In the genomic region with DNA sequence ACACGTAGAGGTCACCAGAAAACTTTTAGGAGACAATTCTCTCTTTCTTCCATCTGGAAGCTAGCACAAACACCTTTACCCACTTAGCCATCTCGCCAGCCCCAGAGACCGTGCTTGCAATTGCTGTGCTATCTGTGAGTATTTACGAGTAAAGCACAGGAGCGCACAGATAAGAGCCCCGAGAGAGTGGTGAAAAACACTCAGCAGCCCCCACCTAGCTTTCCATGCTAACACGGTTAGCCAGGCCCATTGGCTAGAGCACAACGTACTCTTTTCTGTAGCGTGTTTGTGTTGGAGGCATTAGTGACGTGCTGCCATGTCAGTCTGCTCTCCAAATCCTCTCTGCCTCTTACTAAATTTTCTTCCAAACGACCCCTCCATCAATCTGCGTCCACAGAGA, we compare ENCODE assay signal across 19 mouse cellular contexts.
A peak's percentile ranks its signal among the peaks of the same experiment; 100 is the strongest.
DNase-seq lines count a peak whose midpoint lies in the region; ATAC-seq and TF ChIP-seq lines count a peak whose summit lies in the region.
"Had no signal": no experiment of that assay in that cellular context is flagged by ENCODE, and none has a peak within 500 bp of the region (broad histone marks: within the 10 kb centered on the region; RNA-seq: fewer than 3 reads in every experiment).

No protein-coding gene starts in this region.

- H3K27ac ChIP-seq in heart, embryonic 15.5 days = peak overlapping the region; percentile 41
- H3K27ac ChIP-seq in lung, embryonic 14.5 days (ENCODE audit: low read depth) = peak overlapping the region; percentile 30; the same call in 1 of the 2 replicates
- H3K27ac ChIP-seq in intestine, embryonic 16.5 days (ENCODE audit: low read length) = no peak overlapping the region
- H3K27ac ChIP-seq in limb, embryonic 11.5 days (replicated peaks; ENCODE audit: low read depth, low read length) = no peak overlapping the region
- H3K27ac ChIP-seq: embryonic facial prominence, embryonic 10.5 days; gastrocnemius, adult 2 months; hindbrain, embryonic 14.5 days; layer of hippocampus, adult 2 months; liver, embryonic 12.5 days; midbrain, embryonic 15.5 days had no signal

- no peak for TF ChIP-seq CTCF in lung, embryonic 14.5 days (IDR thresholded peaks at IDR 0.05; ENCODE audit: low read depth)

- DNase-seq in heart, adult 8-10 months (ENCODE audit: low spot score) = no peak
- DNase-seq in lung, embryonic 14.5 days = no peak
- DNase-seq in lung, postnatal 14 days = no peak
- no peak for DNase-seq in limb, embryonic 11.5 days (ENCODE audit: low spot score)
- no peak for DNase-seq in testis, postnatal 14 days (ENCODE audit: low spot score)
- no peak for DNase-seq in adrenal gland, adult 8-10 months
- DNase-seq: cerebellum, adult 8-10 months; gastrocnemius, adult 2 months; kidney, adult 11 months; layer of hippocampus, postnatal 36 days; thymus, adult 2 months had no signal

- 27% methylated on average over 12 of the region's 12 CpGs for WGBS in heart, embryonic 15.5 days
- 23% methylated on average over 12 of the region's 12 CpGs for WGBS in lung, embryonic 14.5 days
- 55% methylated on average over 12 of the region's 12 CpGs for WGBS in intestine, embryonic 16.5 days
- 45% methylated on average over 12 of the region's 12 CpGs for WGBS in limb, embryonic 11.5 days

- H3K4me2 ChIP-seq in heart, embryonic 15.5 days = peak overlapping the region; percentile 46
- H3K4me2 ChIP-seq in lung, embryonic 14.5 days = peak overlapping the region; percentile 46
- peak overlapping the region; percentile 38 for H3K4me2 ChIP-seq in intestine, embryonic 16.5 days (ENCODE audit: low read depth, low read length)
- H3K4me2 ChIP-seq in limb, embryonic 11.5 days (ENCODE audit: low read depth, severe bottlenecking) = 0 out of 2 replicates have a peak overlapping the region, but pooled peaks have one; percentile 2
- H3K4me2 ChIP-seq: hindbrain, embryonic 14.5 days; liver, embryonic 12.5 days; midbrain, embryonic 15.5 days had no signal

- 0 out of 2 replicates have a peak, but pooled peaks have one; percentile 55 for ATAC-seq in heart, embryonic 15.5 days (replicated peaks; ENCODE audit: insufficient number of reproducible peaks, insufficient read depth, low FRiP score, low read depth)
- ATAC-seq in lung, embryonic 14.5 days (ENCODE audit: insufficient read depth) = no peak
- ATAC-seq in intestine, embryonic 16.5 days = no peak
- no peak for ATAC-seq in limb, embryonic 11.5 days (ENCODE audit: insufficient number of reproducible peaks, low FRiP score, low TSS enrichment, low read depth)
- ATAC-seq: liver, embryonic 12.5 days; midbrain, embryonic 15.5 days had no signal

- H3K36me3 ChIP-seq in heart, embryonic 15.5 days = no peaks in the 10 kb centered on the region
- no peaks in the 10 kb centered on the region for H3K36me3 ChIP-seq in lung, embryonic 14.5 days (ENCODE audit: insufficient read depth)
- H3K36me3 ChIP-seq in intestine, embryonic 16.5 days (ENCODE audit: control insufficient read depth, insufficient read depth, low read length) = no peaks in the 10 kb centered on the region
- no peaks in the 10 kb centered on the region for H3K36me3 ChIP-seq in limb, embryonic 11.5 days (ENCODE audit: control insufficient read depth, insufficient read depth, low read length)
- H3K36me3 ChIP-seq: embryonic facial prominence, embryonic 10.5 days; liver, embryonic 12.5 days; midbrain, embryonic 15.5 days had no signal

- peak overlapping the region; percentile 1; the same call in 1 of the 2 replicates for H3K4me3 ChIP-seq in heart, embryonic 15.5 days
- H3K4me3 ChIP-seq in lung, embryonic 14.5 days (ENCODE audit: low read depth, low read length) = no peak overlapping the region
- no peak overlapping the region; the same call in 1 of the 2 replicates for H3K4me3 ChIP-seq in intestine, embryonic 16.5 days (ENCODE audit: low read length)
- H3K4me3 ChIP-seq in limb, embryonic 11.5 days (ENCODE audit: low read depth, low read length) = no peak overlapping the region
- H3K4me3 ChIP-seq: embryonic facial prominence, embryonic 10.5 days; gastrocnemius, adult 2 months; layer of hippocampus, adult 2 months; liver, embryonic 12.5 days; midbrain, embryonic 15.5 days; myocyte had no signal

- no peak overlapping the region for H3K9ac ChIP-seq in heart, embryonic 15.5 days
- no peak overlapping the region for H3K9ac ChIP-seq in lung, embryonic 14.5 days
- no peak overlapping the region for H3K9ac ChIP-seq in intestine, embryonic 16.5 days (ENCODE audit: low read depth, low read length)
- H3K9ac ChIP-seq in limb, embryonic 11.5 days (ENCODE audit: low read length) = no peak overlapping the region
- H3K9ac ChIP-seq: hindbrain, embryonic 14.5 days; liver, embryonic 12.5 days; midbrain, embryonic 15.5 days had no signal

- no peaks in the 10 kb centered on the region for H3K27me3 ChIP-seq in heart, embryonic 15.5 days
- H3K27me3 ChIP-seq in lung, embryonic 14.5 days (ENCODE audit: insufficient read depth, low read length) = no peaks in the 10 kb centered on the region
- H3K27me3 ChIP-seq in intestine, embryonic 16.5 days (replicated peaks; ENCODE audit: control insufficient read depth, insufficient read depth, low read length) = no peaks in the 10 kb centered on the region
- no peaks in the 10 kb centered on the region for H3K27me3 ChIP-seq in limb, embryonic 11.5 days (ENCODE audit: control insufficient read depth, insufficient read depth, low read length)
- H3K27me3 ChIP-seq: midbrain, embryonic 15.5 days had no signal

- no peaks in the 10 kb centered on the region for H3K9me3 ChIP-seq in heart, embryonic 15.5 days (replicated peaks)
- no peaks in the 10 kb centered on the region for H3K9me3 ChIP-seq in lung, embryonic 14.5 days (ENCODE audit: low read depth, low read length)
- no peaks in the 10 kb centered on the region for H3K9me3 ChIP-seq in intestine, embryonic 16.5 days (ENCODE audit: control insufficient read depth, low read length)
- no peaks in the 10 kb centered on the region for H3K9me3 ChIP-seq in limb, embryonic 11.5 days (ENCODE audit: control insufficient read depth, low read length)
- H3K9me3 ChIP-seq: embryonic facial prominence, embryonic 10.5 days; liver, embryonic 12.5 days; midbrain, embryonic 15.5 days had no signal

- peaks cover 11% of the 10 kb centered on the region for H3K4me1 ChIP-seq in heart, embryonic 15.5 days (replicated peaks)
- 0 out of 2 replicates have a peak, but pooled peaks cover 6% of the 10 kb centered on the region for H3K4me1 ChIP-seq in lung, embryonic 14.5 days (ENCODE audit: insufficient read depth)
- no peaks in the 10 kb centered on the region for H3K4me1 ChIP-seq in intestine, embryonic 16.5 days (ENCODE audit: control insufficient read depth, insufficient read depth, low read length)
- H3K4me1 ChIP-seq in limb, embryonic 11.5 days (ENCODE audit: control insufficient read depth, insufficient read depth, low read length) = peaks cover 8% of the 10 kb centered on the region
- H3K4me1 ChIP-seq: liver, embryonic 12.5 days; midbrain, embryonic 15.5 days had no signal

Comparison
In these comparisons a context has a peak if more than half of its experiments do, and no peak if none do; other contexts are left out.
1. H3K27ac ChIP-seq: peak in heart, embryonic 15.5 days (single experiment) and lung, embryonic 14.5 days (single experiment); none in intestine, embryonic 16.5 days (single experiment) and limb, embryonic 11.5 days (single experiment).
2. Peak in every context shown above with its lines, with median percentiles within 50 percentile points of each other: H3K4me2 ChIP-seq.